Mouse (Mus musculus) forebrain, embryonic 16.5 days (tissue): ENCODE measurements around the gene Abhd4. TPM values are rescaled to one million over a fixed set of nuclear protein-coding genes. Genes with fewer than 3 reads are reported as not detected.

ENCODE experiments used
- ATAC-seq: fragments of 200-750 bp; cut with Nextera tagmentation; 2 replicates; pipeline ENCODE4 v1.8.0; 2017; ENCODE audit warnings: mild to moderate bottlenecking, moderate library complexity
- H3K27ac ChIP-seq: fragments of 300-500 bp; sonication (generic); 2 replicates; pipeline ENCODE4 v1.5.1; 2014; ENCODE audit warnings: low read length, control low read depth
- H3K27me3 ChIP-seq: fragments of 300-500 bp; sonication (generic); replicated peaks from 2 replicates; pipeline ENCODE4 v1.6.1; 2014; ENCODE audit warnings: low read length; ENCODE audit not compliant: control insufficient read depth, insufficient read depth
- H3K36me3 ChIP-seq: fragments of 300-500 bp; sonication (generic); 2 replicates; pipeline ENCODE4 v1.6.1; 2014; ENCODE audit not compliant: control insufficient read depth, insufficient read depth
- H3K4me1 ChIP-seq: fragments of 300-500 bp; sonication (generic); replicated peaks from 2 replicates; pipeline ENCODE4 v1.6.1; 2014; ENCODE audit warnings: low read length; ENCODE audit not compliant: control insufficient read depth, insufficient read depth
- H3K4me2 ChIP-seq: fragments of 300-500 bp; sonication (generic); 2 replicates; pipeline ENCODE4 v1.6.1; 2014; ENCODE audit warnings: mild to moderate bottlenecking, low read length, control low read depth
- H3K4me3 ChIP-seq: fragments of 300-500 bp; sonication (generic); replicated peaks from 2 replicates; pipeline ENCODE4 v1.5.1; 2014; ENCODE audit warnings: mild to moderate bottlenecking, low read length, control low read depth
- H3K9ac ChIP-seq: fragments of 300-500 bp; sonication (generic); replicated peaks from 2 replicates; pipeline ENCODE4 v1.6.1; 2014; ENCODE audit warnings: low read depth, low read length, control low read depth
- H3K9me3 ChIP-seq: fragments of 300-500 bp; sonication (generic); 2 replicates; pipeline ENCODE4 v1.6.1; 2016; ENCODE audit warnings: low read length; ENCODE audit not compliant: control insufficient read depth
- WGBS: fragments of 180-500 bp; shearing (Covaris S2); extraction: QIAGEN DNeasy Blood & Tissue Kit; methylation state at CpG from one replicate; pipeline ENCODE4 v1.1.7; 2014; 5-methylcytosine and 5-hydroxymethylcytosine counted together
- polyA plus RNA-seq: library from polyadenylated mRNA; unstranded; fragments of >200 nt; fragmentation: Nextera tagmentation; extraction: Ambion mirVana; gene quantifications from 2 replicates; pipeline ENCODE4 v1.2.1, GENCODE M21; 2015

Abhd4 gene
- polyA plus RNA-seq, 1 experiment from 2014 or later, result 50.2 TPM

DNA sequence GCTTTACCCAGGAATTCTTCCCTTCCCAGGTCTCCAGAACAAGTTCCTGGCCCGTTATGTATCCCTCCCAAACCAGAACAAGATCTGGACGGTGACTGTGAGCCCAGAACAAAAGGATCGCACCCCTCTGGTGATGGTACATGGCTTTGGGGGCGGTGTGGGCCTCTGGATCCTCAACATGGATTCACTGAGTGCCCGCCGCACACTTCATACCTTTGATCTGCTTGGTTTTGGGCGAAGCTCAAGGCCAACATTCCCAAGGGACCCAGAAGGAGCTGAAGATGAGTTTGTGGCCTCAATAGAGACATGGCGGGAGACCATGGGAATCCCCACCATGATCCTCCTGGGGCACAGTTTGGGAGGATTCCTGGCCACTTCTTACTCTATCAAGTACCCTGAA is 8.6 kb downstream of the Abhd4 start:
- no peak overlapping the region for H3K4me3 ChIP-seq
- no peak for ATAC-seq
- no peak overlapping the region for H3K9ac ChIP-seq
- H3K4me2 ChIP-seq, result no peak overlapping the region
- H3K9me3 ChIP-seq, result no peaks in the 10 kb centered on the region
- peaks cover 17% of the 10 kb centered on the region for H3K4me1 ChIP-seq
- H3K27ac ChIP-seq, result no peak overlapping the region
- H3K36me3 ChIP-seq, result 0 out of 2 replicates have a peak, but pooled peaks cover 2% of the 10 kb centered on the region
- no peaks in the 10 kb centered on the region for H3K27me3 ChIP-seq
- 91% methylated on average over 8 of the region's 8 CpGs for WGBS

DNA sequence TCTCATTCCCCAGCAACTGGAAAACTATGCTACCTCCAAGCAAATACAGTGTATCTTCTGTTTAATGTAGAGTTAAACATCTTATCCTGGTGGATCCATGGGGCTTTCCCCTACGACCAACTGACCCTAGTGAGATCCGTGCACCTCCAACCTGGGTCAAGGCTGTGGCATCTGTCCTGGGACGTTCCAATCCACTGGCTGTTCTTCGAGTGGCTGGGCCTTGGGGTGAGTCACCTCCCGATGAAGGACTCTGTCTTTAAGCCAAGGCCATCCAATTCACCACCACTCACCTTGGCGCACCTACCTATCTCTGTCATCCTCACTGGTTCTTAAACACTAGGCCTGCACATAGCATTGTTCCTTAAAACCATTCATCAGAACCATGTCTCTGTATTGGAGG is 9.1 kb downstream of the Abhd4 start:
- Histone ChIP-seq H3K9me3 (no peaks in the 10 kb centered on the region), H3K9ac (no peak overlapping the region), H3K4me3 (no peak overlapping the region), H3K36me3 (0 out of 2 replicates have a peak, but pooled peaks cover 3% of the 10 kb centered on the region), H3K4me2 (no peak overlapping the region), H3K27ac (no peak overlapping the region), H3K4me1 (peaks cover 17% of the 10 kb centered on the region), H3K27me3 (no peaks in the 10 kb centered on the region)
- WGBS, result 94% methylated on average over 6 of the region's 6 CpGs
- no peak for ATAC-seq

DNA sequence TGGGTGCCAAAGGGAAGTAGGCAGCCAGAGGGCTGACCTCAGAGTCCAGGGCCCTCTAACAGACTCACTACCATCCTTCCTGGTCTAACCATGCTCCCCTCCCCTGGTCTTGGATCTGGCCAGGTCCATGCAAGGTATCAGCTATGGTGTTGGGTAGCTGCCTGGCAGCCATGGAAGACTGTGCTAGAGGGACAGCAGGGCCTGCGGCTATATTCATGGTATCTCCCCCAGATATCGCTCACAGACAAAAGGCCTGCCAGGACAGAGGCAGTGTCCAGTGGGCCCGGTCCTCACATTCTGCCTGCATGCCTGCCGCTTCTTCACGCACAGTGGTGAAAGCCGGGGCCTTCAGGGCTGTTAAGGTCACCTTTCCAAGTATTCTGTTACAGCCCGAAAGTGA is 10.2 kb downstream of the Abhd4 start:
- no peak overlapping the region for H3K4me2 ChIP-seq
- 94% methylated on average over 7 of the region's 7 CpGs for WGBS
- 0 out of 2 replicates have a peak, but pooled peaks cover 3% of the 10 kb centered on the region for H3K36me3 ChIP-seq
- H3K4me3 ChIP-seq, result no peak overlapping the region
- no peak overlapping the region for H3K9ac ChIP-seq
- peaks cover 9% of the 10 kb centered on the region for H3K4me1 ChIP-seq
- H3K9me3 ChIP-seq, result no peaks in the 10 kb centered on the region
- no peak for ATAC-seq
- H3K27ac ChIP-seq, result no peak overlapping the region
- no peaks in the 10 kb centered on the region for H3K27me3 ChIP-seq

DNA sequence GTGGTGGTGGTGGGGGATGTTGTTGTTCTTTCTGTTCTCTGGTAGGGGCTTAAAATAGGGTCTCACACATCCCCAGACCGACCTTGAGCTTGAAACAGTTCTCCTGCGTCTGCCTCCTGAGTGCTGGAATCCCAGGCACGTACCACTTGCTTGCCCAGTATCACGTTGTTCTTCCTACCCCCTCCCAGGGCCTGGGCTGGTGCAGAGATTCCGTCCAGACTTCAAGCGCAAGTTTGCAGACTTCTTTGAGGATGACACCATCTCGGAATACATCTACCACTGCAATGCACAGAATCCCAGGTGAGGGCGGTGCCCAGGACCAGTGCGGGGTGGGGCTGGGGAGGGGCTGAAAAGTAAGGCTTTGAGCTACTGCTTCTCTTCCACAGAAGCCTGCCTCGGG is 11.1 kb downstream of the Abhd4 start:
- H3K4me2 ChIP-seq, result no peak overlapping the region
- H3K27ac ChIP-seq, result no peak overlapping the region
- WGBS, result 45% methylated on average over 10 of the region's 10 CpGs
- H3K9me3 ChIP-seq, result no peaks in the 10 kb centered on the region
- H3K27me3 ChIP-seq, result no peaks in the 10 kb centered on the region
- H3K36me3 ChIP-seq, result 0 out of 2 replicates have a peak, but pooled peaks cover 3% of the 10 kb centered on the region
- no peak for ATAC-seq
- no peak overlapping the region for H3K4me3 ChIP-seq
- peaks cover 4% of the 10 kb centered on the region; the same call in 1 of the 2 replicates for H3K4me1 ChIP-seq
- no peak overlapping the region for H3K9ac ChIP-seq

DNA sequence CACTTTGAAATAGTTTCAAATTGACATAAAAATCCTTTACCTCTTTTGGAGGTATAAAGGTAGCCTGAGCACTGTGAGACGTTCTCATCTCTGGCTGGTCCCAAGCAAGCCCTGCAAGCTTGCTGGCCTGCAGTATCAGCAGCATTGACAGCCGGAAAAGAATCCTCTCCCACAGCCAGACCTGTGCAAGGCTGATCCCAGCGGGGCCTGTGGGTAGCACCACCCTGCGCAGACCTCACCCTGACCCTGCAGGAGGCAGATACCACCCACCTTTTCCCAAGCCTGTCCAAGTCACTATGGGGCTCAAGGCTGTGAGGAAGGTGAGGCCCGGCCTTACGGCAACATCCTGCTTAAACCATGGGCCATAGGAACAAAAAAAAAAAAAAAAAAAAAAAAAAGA is 12.0 kb downstream of the Abhd4 start:
- Histone ChIP-seq H3K27me3 (no peaks in the 10 kb centered on the region), H3K4me1 (no peaks in the 10 kb centered on the region), H3K9ac (no peak overlapping the region), H3K27ac (no peak overlapping the region), H3K4me2 (no peak overlapping the region), H3K4me3 (no peak overlapping the region), H3K36me3 (0 out of 2 replicates have a peak, but pooled peaks cover 3% of the 10 kb centered on the region), H3K9me3 (no peaks in the 10 kb centered on the region)
- no peak for ATAC-seq
- 74% methylated on average over 6 of the region's 6 CpGs for WGBS

DNA sequence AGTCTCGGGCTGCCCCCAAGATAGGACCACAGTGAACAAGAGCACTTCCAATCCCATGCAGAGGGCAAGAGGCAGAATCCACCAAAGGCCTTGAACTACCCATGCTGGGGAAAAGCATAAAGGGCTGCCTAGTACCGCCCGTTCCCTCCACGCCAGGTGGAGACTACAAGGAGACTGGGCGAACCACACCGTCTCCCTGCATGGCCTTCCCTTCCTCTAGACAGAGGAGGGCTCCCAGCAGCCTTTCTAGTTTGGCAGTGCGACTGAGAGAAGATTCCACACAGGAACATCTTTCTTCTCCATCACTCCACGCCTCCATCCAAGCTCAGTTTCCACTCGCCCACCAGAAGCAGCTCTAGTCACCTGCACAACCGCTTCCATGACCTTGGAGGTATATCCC is 14.0 kb downstream of the Abhd4 start:
- H3K27ac ChIP-seq, result no peak overlapping the region
- no peaks in the 10 kb centered on the region for H3K4me1 ChIP-seq
- no peaks in the 10 kb centered on the region for H3K27me3 ChIP-seq
- no peak overlapping the region for H3K9ac ChIP-seq
- no peak overlapping the region for H3K4me3 ChIP-seq
- no peaks in the 10 kb centered on the region for H3K9me3 ChIP-seq
- H3K36me3 ChIP-seq, result 0 out of 2 replicates have a peak, but pooled peaks cover 3% of the 10 kb centered on the region
- ATAC-seq, result no peak
- 86% methylated on average over 10 of the region's 10 CpGs for WGBS
- H3K4me2 ChIP-seq, result no peak overlapping the region

DNA sequence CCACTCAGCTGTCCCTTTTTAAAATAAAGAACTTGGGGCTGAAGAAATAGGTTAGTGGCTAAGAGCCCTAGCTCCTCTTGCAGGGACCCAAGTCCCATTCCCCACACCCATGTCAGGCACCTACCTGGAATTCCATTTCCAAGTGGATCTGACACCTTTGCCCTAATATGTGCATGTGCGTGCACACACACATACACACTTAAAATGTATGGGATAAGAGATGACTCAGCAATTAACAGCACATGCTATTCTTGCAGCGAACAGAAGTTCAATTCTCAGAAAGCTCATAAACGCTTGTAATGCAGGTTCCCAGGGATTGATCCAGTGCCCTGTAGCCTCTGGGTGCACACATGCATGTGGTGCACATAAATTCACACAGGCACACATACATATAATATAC is 15.6 kb downstream of the Abhd4 start:
- no peaks in the 10 kb centered on the region for H3K9me3 ChIP-seq

DNA sequence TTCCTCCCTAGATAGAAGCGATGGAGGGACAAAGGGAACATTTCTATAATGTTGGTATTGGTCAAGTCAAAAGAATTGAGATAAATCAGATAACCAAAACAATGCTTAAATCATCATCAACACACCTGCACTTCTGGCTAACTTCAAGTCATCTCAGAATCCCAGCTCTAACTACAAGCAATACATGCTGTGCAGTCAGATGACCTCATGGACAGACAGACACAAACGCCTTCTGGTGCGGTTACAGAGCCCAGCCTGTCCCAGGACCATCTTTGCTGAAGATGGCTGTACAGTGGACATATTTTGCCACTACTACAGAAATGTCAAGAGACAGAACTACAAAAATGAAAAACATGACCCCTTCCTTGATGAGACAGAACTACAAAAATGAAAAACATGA is 16.4 kb downstream of the Abhd4 start:
- 85% methylated on average over 3 of the region's 3 CpGs for WGBS
- Histone ChIP-seq H3K36me3 (0 out of 2 replicates have a peak, but pooled peaks cover 3% of the 10 kb centered on the region), H3K4me3 (no peak overlapping the region), H3K4me2 (no peak overlapping the region), H3K9me3 (no peaks in the 10 kb centered on the region), H3K27me3 (no peaks in the 10 kb centered on the region), H3K4me1 (no peaks in the 10 kb centered on the region), H3K9ac (no peak overlapping the region), H3K27ac (no peak overlapping the region)
- ATAC-seq, result no peak

More for the DNA sequence above, 15.6 kb downstream of the Abhd4 start:
- Histone ChIP-seq H3K9ac (no peak overlapping the region), H3K4me3 (no peak overlapping the region), H3K27ac (no peak overlapping the region), H3K27me3 (no peaks in the 10 kb centered on the region), H3K4me2 (no peak overlapping the region), H3K4me1 (no peaks in the 10 kb centered on the region), H3K36me3 (0 out of 2 replicates have a peak, but pooled peaks cover 3% of the 10 kb centered on the region)
- no peak for ATAC-seq
- 92% methylated on average over 3 of the region's 3 CpGs for WGBS

DNA sequence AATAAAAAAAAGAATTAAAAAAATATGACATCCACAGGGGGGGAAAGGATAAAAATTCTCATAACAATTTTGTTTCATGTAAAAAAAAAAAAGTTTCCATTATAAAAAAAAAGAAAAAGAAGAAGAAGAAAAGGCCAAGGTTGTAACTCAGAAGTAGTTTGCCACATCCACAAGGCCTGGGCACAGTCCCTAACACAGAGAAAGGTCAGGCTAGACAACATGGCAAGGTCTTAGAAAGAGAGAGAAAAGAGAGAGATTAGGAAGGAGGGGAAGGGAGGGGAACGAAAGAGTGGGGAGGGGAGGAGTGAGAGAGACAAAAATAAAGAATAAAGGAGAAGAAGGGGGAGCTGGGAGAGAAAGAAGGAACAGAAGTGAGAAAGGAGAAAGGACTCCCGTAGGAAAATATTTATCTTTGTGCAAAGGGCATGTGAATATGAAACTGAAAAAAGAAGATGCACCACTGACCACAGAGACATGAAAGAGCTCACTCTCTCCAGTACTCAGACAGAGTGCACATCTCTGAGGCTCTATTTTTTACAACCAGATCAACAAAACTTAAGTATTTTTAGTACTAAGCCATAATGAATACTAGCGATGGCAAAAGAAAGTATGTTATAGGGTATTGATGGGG is 18.1 kb downstream of the Abhd4 start:
- 71% methylated on average over 3 of the region's 3 CpGs for WGBS
- Histone ChIP-seq H3K9me3 (no peaks in the 10 kb centered on the region), H3K9ac (no peak overlapping the region), H3K27me3 (no peaks in the 10 kb centered on the region), H3K36me3 (0 out of 2 replicates have a peak, but pooled peaks cover 3% of the 10 kb centered on the region), H3K4me2 (no peak overlapping the region), H3K4me1 (no peaks in the 10 kb centered on the region), H3K4me3 (no peak overlapping the region), H3K27ac (no peak overlapping the region)
- ATAC-seq, result no peak
